Mouse (Mus musculus): ENCODE results near the gene Cpt1a.

The Cpt1a gene

DNA sequence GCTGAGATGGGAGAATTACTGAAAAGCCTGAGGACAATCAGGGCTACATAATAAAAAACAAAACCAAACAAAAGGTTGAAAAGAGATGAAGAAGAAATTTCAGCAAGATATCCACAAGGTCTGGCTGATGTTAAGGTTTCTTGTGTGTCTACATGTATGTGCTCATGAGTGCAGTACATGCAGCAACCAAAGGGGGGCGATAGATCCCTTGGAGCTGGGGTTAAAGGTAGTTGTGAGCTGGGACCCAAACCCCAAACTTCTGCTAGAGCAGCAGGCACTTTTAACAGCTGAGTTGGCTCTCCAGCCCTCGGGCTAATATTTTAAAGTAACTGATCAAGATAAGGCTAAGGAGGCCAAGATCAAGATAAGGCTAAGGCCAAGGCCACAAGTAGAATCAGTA is 51.9 kb downstream of the Cpt1a start:
- DNase-seq, result peak; percentile 11

DNA sequence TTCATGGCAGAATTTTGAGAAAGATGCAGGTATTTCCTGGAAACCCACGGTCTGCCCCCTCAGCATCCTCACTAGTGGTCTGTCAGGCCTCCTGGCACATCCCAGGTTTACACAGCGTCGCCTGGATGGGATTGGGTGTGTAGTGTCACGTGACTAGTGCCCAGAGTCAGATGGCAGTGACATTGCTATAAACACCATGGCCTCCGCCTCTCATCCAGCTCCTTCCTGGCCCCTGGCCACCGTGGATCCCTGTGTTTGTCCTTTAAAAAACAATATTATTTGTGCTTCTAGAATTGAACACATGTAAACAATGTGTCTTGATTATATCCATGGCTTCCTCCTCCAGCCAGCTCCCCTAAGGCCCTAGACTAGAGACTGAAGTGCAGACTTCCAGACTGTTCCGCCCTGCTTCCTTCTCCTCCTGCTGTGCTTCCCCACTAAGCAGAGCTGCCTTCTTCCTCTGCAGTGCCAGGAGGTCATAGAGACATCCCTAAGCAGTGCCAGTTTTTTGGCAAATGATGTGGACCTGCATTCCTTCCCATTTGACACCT is 53.9 kb downstream of the Cpt1a start:
- DNase-seq, result no peak

DNA sequence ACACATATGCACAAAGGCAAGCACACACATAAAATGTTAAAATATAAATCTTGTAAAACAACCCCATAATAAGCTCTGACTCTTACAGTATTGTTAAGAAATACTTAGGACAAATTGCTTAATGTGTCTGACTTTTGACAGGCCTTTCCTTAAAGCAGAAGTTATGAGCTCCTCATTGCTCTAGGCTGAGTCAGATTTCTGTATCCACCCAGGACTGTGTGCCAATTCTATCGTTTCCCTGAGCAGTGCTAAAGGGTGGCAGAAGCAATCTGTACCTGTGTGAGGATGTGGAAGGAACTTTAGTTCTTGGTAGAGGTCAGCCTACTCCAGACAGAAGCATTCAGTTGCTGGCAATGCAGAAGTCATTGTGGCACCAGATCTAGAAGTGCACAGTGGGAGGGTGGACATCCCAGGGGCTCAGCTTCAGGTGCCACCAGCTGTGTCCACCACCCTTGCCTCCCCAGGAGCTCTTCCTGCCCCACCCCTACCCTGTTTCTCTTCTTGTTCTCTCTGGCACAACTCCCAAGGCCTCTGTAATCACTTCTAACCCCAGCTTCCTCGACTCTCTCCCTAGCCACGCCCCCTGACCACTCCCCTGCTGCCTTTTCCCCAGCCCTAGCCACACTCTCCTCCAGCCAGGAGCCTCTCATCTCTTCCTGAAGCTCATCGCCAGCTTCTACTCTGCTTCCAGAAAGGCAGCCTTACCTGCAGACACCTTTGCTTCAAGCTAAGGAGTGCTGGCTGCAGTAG is 55.0 kb downstream of the Cpt1a start:
- DNase-seq, result no peak

DNA sequence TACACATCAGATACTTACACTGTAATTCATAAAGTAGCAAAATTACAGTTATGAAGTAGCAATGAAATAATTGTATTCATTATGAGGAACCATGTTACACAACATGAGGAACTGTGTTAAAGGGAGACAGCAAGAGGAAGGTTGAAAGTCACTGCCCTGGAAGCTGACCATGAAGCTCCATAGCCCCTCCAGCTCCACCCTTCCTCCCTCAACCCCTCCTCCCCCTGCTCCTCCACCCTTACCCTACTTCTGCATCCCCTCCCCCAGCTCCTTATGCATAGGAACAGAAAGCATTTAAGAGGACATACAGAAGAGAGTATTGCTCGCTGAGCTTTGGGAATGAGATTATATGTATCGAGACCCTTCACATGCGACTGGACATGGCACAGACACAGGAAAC is 56.5 kb downstream of the Cpt1a start:
- no peak for DNase-seq

DNA sequence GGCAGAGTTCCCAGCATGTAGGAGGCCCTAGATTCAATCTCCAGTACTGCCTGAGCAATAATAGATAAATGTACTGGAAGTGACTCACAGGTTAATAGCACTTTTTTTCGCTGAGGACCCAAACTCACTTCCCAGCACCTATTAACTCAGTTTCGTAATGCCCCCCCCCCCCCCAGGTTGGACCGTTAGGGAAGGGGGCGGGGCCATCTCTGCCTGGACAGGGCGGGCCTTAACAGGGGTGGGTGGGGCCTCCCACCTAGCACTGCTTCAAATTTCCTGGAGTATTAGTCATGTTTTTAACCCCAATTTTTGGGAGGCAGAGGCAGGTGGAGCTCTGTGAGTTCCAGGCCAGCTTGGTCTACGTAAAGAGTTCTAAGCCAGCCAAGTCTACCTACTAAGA is 65.9 kb downstream of the Cpt1a start:
- no peak for DNase-seq

DNA sequence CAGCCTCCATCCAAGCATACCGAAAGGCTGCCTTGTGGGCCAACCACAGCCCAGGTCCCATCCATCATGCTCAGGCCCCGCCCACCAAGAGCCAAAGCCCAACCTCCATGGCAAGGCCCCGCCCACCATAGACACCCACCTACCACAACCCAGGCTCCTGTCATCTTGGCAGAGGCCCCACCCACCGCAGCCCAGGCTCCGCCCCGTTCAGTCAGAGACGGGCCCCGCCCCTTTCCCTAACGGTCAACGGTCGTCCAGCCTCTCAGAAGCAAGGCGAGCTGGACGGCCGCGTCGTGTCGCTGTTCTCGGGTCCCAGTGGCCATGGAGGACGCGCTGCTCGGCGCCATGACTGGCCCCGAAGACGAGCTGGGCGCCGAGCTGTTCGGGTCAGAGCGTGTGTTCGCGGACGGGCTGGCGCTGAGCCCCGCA is 66.5 kb downstream of the Cpt1a start, which contains the start of gene Tesmin:
TSS of gene Tesmin (plus strand) at position 229 of the 429 bp plus-strand sequence.
- peak; percentile 83 for DNase-seq

DNA sequence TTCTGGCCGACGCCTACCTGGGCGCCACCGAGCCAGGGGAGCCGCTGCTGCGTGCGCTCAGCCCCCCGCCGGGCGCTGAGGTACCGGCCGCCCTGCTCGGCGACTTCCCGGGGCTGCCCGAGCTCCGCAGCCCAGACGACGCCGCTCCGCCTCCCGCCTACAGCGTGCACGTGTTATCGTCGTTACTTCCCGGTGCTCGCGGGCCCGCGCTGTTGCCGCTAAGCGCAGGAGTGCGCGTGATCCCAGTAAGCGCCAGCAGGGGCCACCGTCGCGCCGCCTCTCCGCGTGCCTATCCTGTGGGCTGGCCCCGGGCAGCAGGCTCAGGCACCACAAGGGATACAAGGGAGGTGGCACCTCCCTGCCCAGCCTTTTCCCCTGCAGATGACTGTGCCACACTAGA is 67.0 kb downstream of the Cpt1a start:
- peak; percentile 95 for DNase-seq

DNA sequence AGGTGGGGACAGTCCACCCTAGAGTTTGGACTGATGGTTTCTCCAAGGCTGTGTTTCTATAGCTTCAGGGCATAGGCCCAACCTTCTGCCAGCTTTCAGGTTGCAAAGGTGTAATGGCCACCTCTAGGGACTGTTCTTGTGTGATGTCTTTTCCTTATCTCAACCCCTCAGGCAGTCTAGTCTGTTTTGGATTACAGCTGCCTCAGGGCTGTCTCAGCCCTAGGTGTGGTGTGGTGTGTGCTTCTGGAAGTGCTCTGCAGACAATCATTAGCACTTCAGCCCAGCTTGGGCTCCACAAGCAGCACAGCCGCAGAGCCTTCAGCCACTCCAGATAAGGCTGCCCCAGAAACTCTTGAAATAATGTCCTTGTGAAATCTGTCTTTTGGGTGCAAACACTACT is 70.2 kb downstream of the Cpt1a start:
- DNase-seq, result no peak

DNA sequence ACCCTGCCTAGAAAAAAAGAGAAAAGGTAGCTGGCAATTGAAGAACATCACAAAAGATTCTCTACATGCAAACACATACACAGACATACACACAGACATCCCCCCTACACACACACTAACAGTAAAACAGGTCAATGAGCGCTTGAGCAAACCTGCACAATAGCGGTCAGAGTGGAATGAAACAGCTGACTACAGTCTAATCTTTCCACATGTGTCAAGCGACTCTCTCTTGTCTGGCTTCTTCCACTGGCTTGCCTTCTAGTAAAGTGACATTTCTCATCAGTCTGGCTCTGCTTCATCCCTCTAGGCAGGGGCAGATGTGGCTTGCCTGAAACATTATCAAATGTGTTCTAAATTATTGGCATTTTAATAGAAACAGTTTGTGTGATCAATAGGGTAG is 72.1 kb downstream of the Cpt1a start:
- DNase-seq, result no peak

DNA sequence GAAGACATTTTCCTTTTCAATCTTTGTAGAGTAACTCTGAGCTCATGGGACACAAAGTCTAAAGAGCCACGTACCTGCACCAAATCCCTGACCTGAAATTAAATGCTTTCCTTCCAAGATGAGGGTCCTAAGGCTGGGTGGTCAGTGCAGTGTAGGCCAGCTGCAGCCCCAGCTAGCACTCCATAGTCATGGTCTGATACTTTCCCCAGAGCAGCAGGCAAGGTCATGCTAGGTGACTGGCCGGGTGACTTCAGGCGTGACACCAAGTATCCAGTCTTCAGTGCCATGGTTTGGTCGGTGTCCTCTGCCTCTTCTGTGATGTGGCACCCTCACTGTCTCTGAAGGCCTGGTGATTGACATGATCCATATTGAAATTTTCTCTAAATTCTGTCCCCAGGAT is 77.9 kb downstream of the Cpt1a start:
- DNase-seq, result no peak

DNA sequence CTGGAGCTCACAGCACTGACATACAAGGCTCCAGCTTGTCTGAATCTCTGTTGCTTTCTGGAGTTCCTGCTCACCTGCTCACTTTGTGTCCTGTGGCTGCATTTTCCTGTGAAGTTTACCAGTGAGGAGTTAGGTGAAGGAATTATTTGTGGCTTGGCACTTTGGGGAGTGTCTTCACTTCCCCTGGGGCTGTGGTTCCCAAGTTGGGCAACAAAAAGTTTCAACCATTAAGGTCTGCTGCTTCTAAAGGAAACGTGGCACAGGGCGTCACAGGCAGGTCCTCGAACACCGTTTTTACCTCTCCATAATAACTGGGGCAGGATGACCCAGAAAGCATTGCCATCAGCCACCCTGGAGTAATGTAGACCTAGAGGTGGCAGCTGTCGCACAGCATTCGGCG is 79.4 kb downstream of the Cpt1a start:
- DNase-seq, result no peak

DNA sequence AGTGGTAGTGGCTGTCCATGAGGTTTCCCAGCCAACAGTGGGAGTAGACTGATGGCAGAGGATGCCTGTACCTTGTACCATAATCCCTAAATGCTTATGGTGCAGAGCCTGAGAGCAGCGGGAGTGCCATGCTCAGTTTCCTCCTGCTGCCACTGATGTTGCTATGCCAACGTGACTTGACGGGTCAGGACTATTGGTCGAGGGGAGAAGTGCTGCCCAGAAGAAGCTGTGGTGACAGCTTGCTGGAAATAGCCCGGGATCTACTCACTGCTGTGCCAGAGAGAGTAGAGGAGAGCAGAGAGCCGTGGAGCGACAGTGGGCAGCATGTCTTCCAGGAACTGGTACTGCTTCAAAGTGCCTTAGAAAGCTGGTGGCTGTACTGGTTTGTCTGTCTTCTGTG is 79.8 kb downstream of the Cpt1a start:
- no peak for DNase-seq

DNA sequence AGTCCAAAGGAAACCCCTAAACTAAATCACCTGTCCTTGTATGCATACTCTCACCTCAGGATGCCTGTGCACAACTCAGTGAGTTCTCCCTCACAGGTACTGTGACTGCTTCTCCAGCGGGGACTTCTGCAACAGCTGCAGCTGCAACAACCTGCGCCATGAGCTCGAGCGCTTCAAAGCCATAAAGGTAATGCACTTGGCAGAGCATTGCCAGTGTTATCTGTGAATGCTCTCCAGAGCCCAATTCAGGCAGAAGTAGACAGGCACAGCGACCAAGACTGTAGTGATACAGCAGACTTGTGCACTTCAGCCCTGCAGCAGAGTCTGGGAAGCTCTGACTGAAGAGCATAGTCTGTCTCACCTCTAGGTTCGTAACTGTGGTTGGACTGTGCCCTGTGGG is 80.3 kb downstream of the Cpt1a start:
- no peak for DNase-seq

DNA sequence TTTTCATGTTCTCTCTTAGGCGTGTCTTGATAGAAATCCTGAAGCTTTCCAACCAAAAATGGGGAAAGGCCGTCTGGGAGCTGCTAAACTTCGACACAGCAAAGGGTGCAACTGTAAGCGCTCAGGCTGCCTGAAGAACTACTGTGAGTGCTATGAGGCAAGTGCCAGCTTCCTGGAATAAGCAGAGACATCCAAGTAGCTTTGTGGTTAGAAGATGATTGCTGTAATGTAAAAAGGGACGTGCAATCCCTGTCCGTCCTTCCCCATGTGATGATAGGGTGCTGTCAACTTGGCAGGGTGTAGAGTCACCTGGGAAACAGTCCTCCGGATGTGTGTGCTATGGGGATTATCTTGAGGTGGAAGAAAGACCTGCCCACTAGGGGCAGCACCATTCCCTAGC is 81.9 kb downstream of the Cpt1a start:
- no peak for DNase-seq

DNA sequence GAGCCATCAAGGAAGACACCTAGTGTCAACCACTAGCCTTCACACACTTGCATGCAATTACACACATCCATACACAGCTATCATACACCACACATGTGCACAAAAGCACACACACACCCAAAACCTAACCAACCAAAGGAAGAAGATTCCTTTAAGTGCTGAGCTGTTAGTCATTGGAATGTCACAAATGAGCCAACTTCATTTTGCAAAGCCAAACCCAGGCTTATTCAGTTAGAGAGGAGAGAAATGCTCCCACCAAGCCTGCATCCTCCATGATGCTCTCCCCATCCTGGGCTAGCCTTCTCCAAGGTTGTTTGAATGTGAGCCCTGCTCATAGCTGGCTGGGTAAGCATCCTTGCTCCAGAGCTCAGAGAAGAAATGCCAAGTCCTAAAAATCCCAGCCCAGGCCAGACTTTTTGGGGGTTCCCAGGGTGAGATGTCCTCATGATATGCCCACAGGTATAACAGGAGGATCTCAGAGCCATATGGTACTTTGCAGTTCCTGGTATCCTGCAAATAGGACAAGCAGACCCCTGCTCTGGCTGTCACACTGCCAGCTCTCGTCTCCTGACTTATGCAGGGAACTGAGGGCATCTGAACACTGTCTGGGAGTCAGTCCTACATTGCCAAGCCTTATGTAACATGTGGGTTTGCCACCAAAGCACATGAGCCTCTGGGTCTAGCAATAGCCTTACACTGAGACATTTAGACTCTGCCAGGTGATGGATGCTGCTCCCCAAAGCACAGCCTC is 83.6 kb downstream of the Cpt1a start:
- DNase-seq, result no peak

DNA sequence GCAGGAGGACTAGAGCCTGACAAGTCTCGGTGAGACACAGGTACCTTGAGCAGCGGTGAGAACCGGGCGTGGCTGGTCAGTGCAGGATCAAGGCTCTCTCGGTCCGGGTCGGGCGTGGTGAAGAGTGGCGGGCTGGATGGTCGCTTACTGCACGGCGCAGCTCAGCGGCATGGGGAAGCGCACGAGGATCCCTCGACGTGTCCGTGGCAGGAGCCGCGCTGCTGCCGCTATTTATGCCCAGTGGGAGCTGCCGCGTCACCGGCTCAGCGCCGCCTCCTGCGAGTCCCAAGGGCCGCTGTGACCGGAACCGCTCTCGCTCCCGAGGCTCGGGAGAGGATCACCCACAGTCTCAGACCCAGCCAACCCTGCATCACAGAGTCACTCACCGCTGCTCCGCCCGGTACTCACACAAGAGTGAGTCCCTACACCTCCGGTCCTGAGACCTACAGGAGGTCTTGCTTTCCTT is 92.2 kb downstream of the Cpt1a start, which contains the start of gene Gal:
TSS of gene Gal (minus strand) at position 277 of the 466 bp plus-strand sequence.
- no peak for DNase-seq

DNA sequence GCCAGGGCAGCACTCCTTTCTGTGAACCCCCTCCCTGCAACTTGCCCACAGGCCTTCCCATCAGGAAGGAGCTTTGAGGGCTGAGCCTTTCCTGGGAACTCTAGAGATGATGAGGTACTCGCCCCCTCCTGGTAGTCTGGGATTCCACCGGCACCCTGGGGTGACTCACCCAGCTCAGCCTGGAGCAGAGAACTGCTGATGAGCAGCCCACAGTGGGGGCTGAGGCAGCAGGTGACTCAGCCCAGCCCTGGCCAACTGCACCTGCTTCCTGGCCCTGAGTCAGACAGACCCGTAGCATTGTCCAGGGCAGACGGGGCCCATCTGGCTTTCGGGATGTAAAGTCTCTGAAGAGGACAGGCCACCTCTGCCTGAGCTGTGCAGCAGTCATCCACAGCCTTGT is 97.1 kb downstream of the Cpt1a start:
- DNase-seq, result no peak

DNA sequence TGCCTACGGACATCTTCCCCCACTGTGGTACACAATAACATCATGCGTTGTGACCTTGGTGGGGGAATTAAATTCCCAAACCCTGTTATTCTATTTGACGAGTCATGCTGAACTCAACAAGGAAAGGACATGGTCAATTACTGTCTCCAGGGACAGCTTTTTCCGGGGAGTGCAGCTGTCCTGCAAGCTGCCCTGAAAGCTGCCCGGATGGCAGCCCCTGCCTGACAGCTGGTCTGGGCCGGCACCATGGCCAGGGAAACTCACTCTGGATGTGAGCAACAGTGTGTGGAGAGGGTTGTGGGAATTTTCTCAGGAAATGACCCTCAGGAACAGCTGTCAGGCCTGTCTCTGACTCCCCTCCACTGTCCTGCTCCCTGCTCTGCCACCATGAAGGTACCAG is 100.4 kb downstream of the Cpt1a start:
- DNase-seq, result no peak

DNA sequence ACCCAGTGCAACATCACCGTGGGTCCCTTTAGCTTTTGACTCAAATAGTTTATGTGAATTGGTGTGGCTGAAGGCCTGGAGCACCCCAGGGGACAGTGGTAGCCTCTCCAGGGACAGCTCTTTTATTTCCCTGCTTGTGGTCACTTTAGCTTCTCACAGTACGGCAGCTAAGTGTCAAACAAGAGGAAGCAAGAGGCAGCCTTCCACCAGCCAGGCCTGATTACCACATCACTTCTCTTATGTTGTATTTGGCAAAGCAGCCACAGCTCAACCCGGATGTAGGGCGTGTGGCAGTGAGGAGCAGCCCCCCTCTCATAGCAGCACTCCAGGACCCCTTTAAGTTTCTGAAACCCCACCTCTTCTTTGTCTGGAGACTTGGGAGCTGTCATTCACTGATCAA is 100.8 kb downstream of the Cpt1a start:
- DNase-seq, result no peak

DNA sequence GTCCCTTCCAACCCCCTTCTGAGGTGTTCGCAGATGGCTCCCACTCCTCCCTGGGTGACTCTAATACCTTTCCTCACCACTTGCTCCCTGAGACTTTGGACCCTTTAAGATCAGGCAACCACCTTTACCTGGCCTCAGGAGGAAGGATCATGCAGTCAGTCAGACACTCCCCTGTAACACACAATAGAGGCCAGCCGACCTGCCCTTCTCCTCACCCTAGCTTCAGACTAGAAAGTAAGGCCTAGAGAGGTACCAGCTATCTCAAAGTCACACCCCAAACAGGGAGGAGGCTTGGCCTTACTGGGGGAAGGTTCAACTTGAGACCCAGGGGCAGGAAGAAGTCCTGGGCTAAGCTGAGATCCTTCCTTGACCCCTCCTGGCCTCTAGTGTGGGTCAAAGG is 102.1 kb downstream of the Cpt1a start:
- no peak for DNase-seq

DNA sequence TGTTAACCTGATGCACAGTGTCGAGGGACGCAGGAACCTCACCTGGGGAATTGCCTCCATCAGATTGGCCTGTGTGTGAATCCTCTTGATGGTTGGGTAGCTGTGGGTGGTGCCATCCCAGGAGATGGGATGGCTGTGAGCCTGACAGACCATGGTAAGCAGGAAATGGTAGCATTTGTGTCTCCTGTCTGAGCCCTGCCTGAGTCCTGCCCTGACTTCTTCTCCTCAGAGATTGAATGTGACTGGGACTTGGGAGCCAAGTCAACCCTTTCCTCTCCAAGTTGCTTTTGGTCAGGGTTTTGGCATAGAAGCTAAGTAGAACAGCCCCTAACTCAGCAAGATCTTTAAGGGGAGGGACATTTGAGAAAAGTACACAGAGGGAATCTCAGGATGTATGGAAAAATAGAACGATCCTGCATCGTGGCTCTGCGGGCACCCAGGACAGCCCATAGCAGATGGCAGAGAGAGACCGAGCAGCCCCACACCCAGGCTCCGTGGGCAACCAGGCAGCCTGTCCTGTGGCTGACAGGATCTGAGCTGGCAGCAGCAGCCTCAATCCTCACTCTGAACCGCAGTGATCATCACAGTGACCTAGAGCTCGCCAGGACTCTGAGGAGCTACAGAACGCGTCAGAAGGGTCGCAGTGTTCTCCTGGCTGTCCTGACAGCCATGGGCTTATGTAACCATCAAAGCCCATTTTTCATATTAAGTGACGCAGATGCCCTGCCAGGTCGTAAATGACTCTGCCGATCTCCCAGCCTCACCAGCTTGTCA is 106.1 kb downstream of the Cpt1a start:
- DNase-seq, result no peak

DNA sequence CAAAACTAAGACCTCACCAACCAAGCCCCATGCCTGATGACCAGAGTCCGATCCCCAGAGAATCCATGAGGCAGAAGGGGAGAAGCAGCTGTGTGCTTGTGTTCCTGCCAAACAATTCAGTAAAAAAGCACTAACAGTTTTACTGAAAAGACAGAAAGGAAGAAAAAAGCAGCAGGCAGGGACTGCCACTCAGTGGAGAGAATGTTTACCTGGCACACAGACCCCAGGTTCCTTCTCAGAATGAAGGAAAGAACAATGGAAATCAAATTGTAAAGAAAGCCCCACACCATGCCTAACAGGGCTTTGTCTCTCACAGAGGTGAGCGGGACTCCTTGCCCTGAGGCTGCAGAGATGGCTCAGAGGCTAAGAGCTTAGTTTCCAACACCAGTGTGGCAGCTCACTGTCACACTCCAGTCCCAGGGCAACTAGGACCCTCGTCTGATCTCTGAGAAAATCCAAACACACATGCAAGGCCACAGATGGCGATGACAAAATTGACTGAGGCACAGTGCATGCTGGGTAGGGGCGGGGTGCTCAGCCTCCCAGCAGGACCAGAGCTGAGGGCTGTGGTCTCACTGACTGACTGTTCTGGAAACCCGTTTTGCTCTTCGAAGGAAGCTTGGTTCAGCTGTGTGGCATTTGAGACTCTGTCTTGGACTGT is 107.2 kb downstream of the Cpt1a start:
- no peak for DNase-seq

DNA sequence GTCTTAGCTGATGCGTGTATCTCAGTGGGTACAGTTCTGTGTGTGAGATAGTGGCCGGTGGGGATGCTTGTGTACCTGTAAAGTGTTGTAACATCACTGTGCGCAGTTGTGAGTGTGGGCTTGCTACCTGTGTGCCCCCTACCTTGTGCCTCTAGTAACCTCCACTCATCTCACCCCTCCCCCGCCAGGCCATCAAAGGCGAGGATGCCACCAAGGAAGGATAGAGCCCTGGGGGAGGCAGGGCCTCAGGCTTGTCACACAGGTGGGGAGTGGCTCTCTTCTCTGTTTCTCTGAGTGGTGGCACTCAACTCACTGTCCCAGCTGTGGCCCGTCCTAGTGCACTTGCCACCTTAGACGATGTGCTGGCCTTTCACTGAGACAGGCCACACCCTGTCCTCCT is 108.9 kb downstream of the Cpt1a start:
- DNase-seq, result peak; percentile 41
